Mouse (Mus musculus) liver, postnatal 0 days (tissue): Measurements from ENCODE around the gene Zfp263.

ENCODE experiments used
- CTCF ChIP-seq: sonication (generic); IDR thresholded peaks from 2 replicates; pipeline ENCODE4 v1.5.1; 2016; ENCODE audit warnings: antibody characterized with exemption, low read depth
- EP300 ChIP-seq: IDR thresholded peaks from 2 replicates; pipeline ENCODE4 v1.6.1; 2016; ENCODE audit warnings: antibody characterized with exemption, low read depth, mild to moderate bottlenecking

DNA sequence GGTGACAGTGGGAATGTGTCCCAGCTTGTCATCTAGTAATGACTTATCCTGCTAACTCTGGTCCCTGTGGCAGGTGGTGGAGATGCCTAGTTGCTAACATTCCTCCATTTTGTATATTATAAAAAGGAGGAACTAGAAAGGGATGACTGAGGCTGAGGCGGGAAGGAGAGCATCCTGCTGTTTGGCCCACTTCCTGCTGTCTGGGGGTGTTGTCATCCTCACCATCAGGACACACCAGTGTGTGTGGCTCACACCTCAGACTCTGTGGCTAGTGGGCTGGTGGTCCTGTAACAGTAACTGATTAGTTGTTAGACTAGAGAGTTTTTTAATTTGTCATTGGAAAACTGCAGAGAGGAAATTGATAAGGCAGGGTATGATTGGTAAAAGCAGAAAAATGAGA, 43.0 kb upstream of the Zfp263 start:
- TF ChIP-seq CTCF (no peak), EP300 (no peak)
